Comparison of ENCODE assay signal across 8 mouse cellular contexts in the genomic region with DNA sequence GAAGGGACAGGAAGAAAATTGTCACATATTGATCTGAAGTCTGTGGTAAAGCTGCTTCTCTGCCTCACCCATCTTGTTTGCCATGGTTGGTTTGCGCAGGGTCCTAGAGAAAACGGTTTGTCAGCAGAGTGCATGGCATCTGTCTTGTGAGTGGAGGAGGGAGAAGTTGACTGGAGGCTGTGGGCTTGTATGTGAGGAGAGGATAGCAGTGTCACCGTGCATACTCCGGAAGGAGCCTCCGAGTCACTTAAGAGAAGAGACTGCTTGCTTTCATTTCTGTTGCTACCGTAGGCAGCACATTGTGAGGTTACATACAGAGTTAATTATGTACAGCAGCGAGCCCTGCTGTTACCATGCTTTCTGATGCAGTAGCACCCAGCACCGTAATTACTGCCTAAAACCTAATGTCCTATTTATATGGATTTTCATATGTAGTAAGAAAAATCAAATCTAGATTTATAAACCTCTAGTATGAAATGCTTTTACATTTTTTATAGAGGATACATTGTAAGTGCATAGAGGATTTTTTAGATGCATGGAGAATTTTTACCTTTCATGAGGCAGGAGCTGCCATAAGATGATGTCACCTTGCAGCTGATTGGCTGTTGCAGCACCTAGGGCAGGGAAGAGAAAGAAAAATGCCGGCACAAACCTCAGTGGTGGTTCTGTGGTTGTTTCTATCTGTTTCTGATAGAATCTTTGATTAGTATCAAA.
DNase-seq lines count a peak whose midpoint lies in the region; ATAC-seq and TF ChIP-seq lines count a peak whose summit lies in the region.

No protein-coding gene starts in this region.

- no peaks in the 10 kb centered on the region for H3K4me1 ChIP-seq in kidney, postnatal 0 days (replicated peaks; ENCODE audit: insufficient read depth, low read length)
- no peaks in the 10 kb centered on the region for H3K4me1 ChIP-seq in midbrain, embryonic 10.5 days

- no peaks in the 10 kb centered on the region for H3K36me3 ChIP-seq in kidney, postnatal 0 days (ENCODE audit: insufficient read depth, low read length)
- H3K36me3 ChIP-seq in midbrain, embryonic 10.5 days, result no peaks in the 10 kb centered on the region
- H3K36me3 ChIP-seq in splenic B cell, adult 2 months (ENCODE audit: control insufficient read depth, insufficient read depth, low read length, poor library complexity, severe bottlenecking), result no peaks in the 10 kb centered on the region

- no peaks in the 10 kb centered on the region for H3K9me3 ChIP-seq in kidney, postnatal 0 days (replicated peaks; ENCODE audit: low read length)
- no peaks in the 10 kb centered on the region for H3K9me3 ChIP-seq in midbrain, embryonic 10.5 days (replicated peaks)

- no peak for TF ChIP-seq CTCF in kidney, postnatal 0 days (IDR thresholded peaks at IDR 0.05; ENCODE audit: low read depth)

- no peaks in the 10 kb centered on the region for H3K27me3 ChIP-seq in kidney, postnatal 0 days (ENCODE audit: insufficient read depth, low read length)
- H3K27me3 ChIP-seq in midbrain, embryonic 10.5 days (ENCODE audit: low read depth, poor library complexity, severe bottlenecking), result no peaks in the 10 kb centered on the region
- H3K27me3 ChIP-seq in splenic B cell, adult 2 months (ENCODE audit: control insufficient read depth, insufficient read depth, low read length, poor library complexity, severe bottlenecking), result no peaks in the 10 kb centered on the region

- WGBS in kidney, postnatal 0 days, result 37% methylated on average over 9 of the region's 9 CpGs
- whole genome bisulfite sequencing in midbrain, embryonic 10.5 days, result 53% methylated on average over 9 of the region's 9 CpGs

- no peak; the same call in 1 of the 2 replicates for ATAC-seq in kidney, postnatal 0 days (replicated peaks; ENCODE audit: low FRiP score, low read depth)
- ATAC-seq in granulocyte monocyte progenitor cell, adult 5-6 weeks (replicated peaks; ENCODE audit: poor library complexity, severe bottlenecking), result peak; percentile 68

- H3K9ac ChIP-seq in kidney, postnatal 0 days (ENCODE audit: low read depth, low read length), result no peak overlapping the region

- peak overlapping the region; percentile 21; the same call in 1 of the 2 replicates for H3K4me3 ChIP-seq in kidney, postnatal 0 days (replicated peaks; ENCODE audit: low read depth, low read length)
- H3K4me3 ChIP-seq in midbrain, embryonic 10.5 days, result peak overlapping the region; percentile 20

- DNase-seq in kidney, postnatal 0 days (ENCODE audit: low spot score), result peak; percentile 55
- DNase-seq in kidney, postnatal 36 days, result no peak
- peak; percentile 64 for DNase-seq in cerebellum, adult 9-11 months
- peak; percentile 82 for DNase-seq in layer of hippocampus, adult 9-11 months
- peak; percentile 22 for DNase-seq in midbrain, embryonic 10.5 days (ENCODE audit: low spot score)
- DNase-seq in splenic B cell, adult 2 months (ENCODE audit: low read depth, low spot score), result peak; percentile 23
- no peak for DNase-seq in adipocyte (ENCODE audit: low spot score)

- peak overlapping the region; percentile 52 for H3K4me2 ChIP-seq in kidney, postnatal 0 days (ENCODE audit: low read length)

- no peak overlapping the region; the same call in 1 of the 2 replicates for H3K27ac ChIP-seq in kidney, postnatal 0 days
- H3K27ac ChIP-seq in midbrain, embryonic 10.5 days (replicated peaks), result no peak overlapping the region

Comparison
In these comparisons a context has a peak if more than half of its experiments do, and no peak if none do; other contexts are left out.
1. DNase-seq: peak in kidney, postnatal 0 days (single experiment), cerebellum, adult 9-11 months (single experiment), layer of hippocampus, adult 9-11 months (single experiment), midbrain, embryonic 10.5 days (single experiment) and splenic B cell, adult 2 months (single experiment); none in kidney, postnatal 36 days (0 of 2) and adipocyte (single experiment).